Mouse (Mus musculus) intestine, embryonic 14.5 days (tissue): Measurements from ENCODE around the gene A630095N17Rik. TPM values are rescaled to one million over a fixed set of nuclear protein-coding genes. Genes with fewer than 3 reads are reported as not detected.

Experiments
- ATAC-seq: fragments of 200-750 bp; cut with Nextera tagmentation; replicated peaks from 2 replicates; pipeline ENCODE4 v1.8.0; 2017; ENCODE audit warnings: low read depth, moderate number of reproducible peaks, moderate TSS enrichment, moderate library complexity; ENCODE audit not compliant: low FRiP score, low TSS enrichment
- DNase-seq: peaks from one replicate; pipeline ENCODE4 v3.0.0-alpha.2; 2018; ENCODE audit warnings: low spot score
- H3K27ac ChIP-seq: fragments of 300-500 bp; sonication (generic); 2 replicates; pipeline ENCODE4 v1.5.1; 2014; ENCODE audit warnings: low read depth, mild to moderate bottlenecking, control low read depth
- H3K27me3 ChIP-seq: fragments of 300-500 bp; sonication (generic); replicated peaks from 2 replicates; pipeline ENCODE4 v1.6.1; 2014; ENCODE audit warnings: low read length, control low read depth; ENCODE audit not compliant: control insufficient read depth, insufficient read depth
- H3K36me3 ChIP-seq: fragments of 300-500 bp; sonication (generic); 2 replicates; pipeline ENCODE4 v1.6.1; 2014; ENCODE audit warnings: low read length, control low read depth; ENCODE audit not compliant: control insufficient read depth, insufficient read depth
- H3K4me1 ChIP-seq: fragments of 300-500 bp; sonication (generic); replicated peaks from 2 replicates; pipeline ENCODE4 v1.6.1; 2014; ENCODE audit warnings: low read length, control low read depth, mixed read lengths; ENCODE audit not compliant: control insufficient read depth, insufficient read depth
- H3K4me2 ChIP-seq: fragments of 300-500 bp; sonication (generic); 2 replicates; pipeline ENCODE4 v1.6.1; 2014; ENCODE audit warnings: low read length
- H3K4me3 ChIP-seq: fragments of 300-500 bp; sonication (generic); 2 replicates; pipeline ENCODE4 v1.5.1; 2014; ENCODE audit warnings: low read depth, low read length, control low read depth, mixed read lengths
- H3K9ac ChIP-seq: fragments of 300-500 bp; sonication (generic); 2 replicates; pipeline ENCODE4 v1.6.1; 2014; ENCODE audit warnings: mild to moderate bottlenecking, low read length
- H3K9me3 ChIP-seq: fragments of 300-500 bp; sonication (generic); 2 replicates; pipeline ENCODE4 v1.6.1; 2016; ENCODE audit warnings: low read length, control low read depth; ENCODE audit not compliant: control insufficient read depth
- WGBS: fragments of 180-500 bp; shearing (Covaris S2); extraction: QIAGEN DNeasy Blood & Tissue Kit; methylation state at CpG from one replicate; pipeline ENCODE4 v1.1.7; 2014; 5-methylcytosine and 5-hydroxymethylcytosine counted together
- polyA plus RNA-seq: library from polyadenylated mRNA; unstranded; fragments of >200 nt; fragmentation: Nextera tagmentation; extraction: Ambion mirVana; gene quantifications from 2 replicates; pipeline ENCODE4 v1.2.1, GENCODE M21; 2014

Gene A630095N17Rik
- polyA plus RNA-seq, 1 experiment from 2014 or later: not detected

DNA sequence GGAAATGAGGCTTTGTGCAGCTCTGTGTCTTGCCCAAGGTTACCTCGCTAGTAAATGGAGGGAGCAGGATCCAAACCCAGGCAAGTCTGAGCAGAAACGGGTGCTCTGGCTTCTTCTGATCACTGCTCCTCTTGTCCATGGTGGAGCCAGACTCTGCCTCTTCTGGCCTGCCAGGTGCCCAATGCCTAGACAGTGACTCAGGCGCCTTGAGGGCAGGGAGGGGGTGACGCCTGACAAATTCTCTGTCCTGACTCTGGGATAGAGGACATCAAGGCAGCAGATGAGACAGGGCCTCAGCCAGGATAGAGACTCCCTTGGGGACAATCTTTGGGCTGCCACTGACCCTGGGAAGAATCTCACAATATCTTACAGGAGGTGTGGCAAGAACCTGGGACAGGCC is 678 bp downstream of the A630095N17Rik start:
- Histone ChIP-seq H3K27ac (no peak overlapping the region), H3K4me1 (no peaks in the 10 kb centered on the region; the same call in 1 of the 2 replicates), H3K27me3 (no peaks in the 10 kb centered on the region), H3K36me3 (no peaks in the 10 kb centered on the region), H3K4me2 (no peak overlapping the region), H3K9ac (no peak overlapping the region), H3K4me3 (no peak overlapping the region), H3K9me3 (no peaks in the 10 kb centered on the region)
- ATAC-seq: no peak
- 76% methylated on average over 4 of the region's 4 CpGs for WGBS
- DNase-seq: no peak

DNA sequence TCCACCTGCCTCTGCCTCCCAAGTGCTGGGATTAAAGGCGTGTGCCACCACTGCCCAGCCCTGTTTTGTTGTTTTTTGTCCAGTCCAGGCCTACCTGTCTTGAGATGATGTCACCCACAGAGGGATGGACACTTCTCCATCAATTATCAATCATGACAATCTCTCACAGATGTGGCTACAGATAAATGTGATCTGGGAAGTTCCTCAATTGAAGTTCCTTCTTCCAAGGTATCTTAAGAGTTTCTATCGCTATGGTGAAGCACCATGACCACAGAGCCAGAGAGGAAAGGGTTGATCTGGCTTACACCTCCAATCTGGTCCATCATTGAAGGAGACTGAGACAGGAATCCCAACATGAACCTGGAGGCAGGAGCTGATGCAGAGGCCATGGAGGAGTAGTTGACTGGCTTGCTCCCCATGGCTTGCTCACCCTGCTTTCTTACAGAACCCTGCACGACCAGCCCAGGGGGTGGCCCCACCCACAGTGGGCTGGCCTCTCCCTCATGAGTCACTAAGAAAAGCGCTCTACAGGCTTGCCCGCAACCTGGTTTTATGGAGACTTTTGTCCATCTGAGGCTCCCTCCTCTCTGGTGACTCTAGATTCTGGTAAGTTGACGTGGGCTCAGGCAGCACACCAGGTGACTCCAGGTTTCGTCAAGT is 1.4 kb downstream of the A630095N17Rik start:
- Histone ChIP-seq H3K9ac (no peak overlapping the region), H3K4me3 (no peak overlapping the region), H3K4me2 (no peak overlapping the region), H3K27me3 (no peaks in the 10 kb centered on the region), H3K9me3 (no peaks in the 10 kb centered on the region), H3K36me3 (no peaks in the 10 kb centered on the region), H3K27ac (no peak overlapping the region), H3K4me1 (no peaks in the 10 kb centered on the region)
- ATAC-seq (no peak), DNase-seq (no peak)
- 72% methylated on average over 7 of the region's 7 CpGs for WGBS

DNA sequence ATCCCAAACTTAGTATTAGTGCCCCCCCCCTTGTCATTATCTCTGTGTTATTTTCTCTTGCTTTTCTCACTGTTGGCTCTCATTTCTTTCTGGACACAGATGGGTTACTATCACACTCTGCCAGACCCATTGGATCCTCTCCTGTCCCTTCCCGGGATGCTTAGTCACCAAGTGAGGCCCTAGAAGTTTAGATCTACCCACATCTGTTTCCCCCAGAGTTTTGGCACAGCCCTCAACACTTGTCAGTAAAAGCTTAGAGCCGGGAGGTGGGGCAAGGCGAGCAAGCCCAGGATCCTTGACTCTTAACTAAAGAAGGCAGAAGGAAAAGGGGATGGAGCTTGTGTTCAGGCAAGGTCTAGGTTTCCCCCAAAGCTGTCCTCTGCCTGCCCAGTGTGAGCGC is 2.7 kb downstream of the A630095N17Rik start:
- no peak for ATAC-seq
- Histone ChIP-seq H3K36me3 (no peaks in the 10 kb centered on the region), H3K27ac (no peak overlapping the region), H3K4me3 (no peak overlapping the region), H3K4me2 (no peak overlapping the region), H3K9ac (no peak overlapping the region), H3K27me3 (no peaks in the 10 kb centered on the region), H3K4me1 (no peaks in the 10 kb centered on the region), H3K9me3 (no peaks in the 10 kb centered on the region)
- 67% methylated on average over 4 of the region's 4 CpGs for WGBS
- no peak for DNase-seq

DNA sequence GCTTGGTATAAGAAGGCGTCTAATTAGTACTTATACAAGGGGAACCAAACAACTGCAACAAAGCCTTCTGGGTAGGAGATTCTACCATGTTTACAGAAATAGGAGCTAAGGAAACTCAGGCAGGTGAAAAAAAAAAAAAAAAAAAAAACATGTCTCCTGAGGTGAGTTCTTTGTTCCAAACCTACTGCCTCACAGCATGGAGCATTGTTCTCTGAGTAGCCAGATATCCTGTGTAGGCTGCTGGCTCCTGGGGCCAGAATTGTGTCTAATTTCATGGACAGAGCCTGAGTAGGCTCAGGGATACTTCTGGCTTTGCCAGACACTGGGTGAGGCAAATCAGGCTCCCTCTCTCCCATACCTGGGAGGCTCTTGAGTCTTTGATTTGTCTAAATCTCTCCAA is 4.2 kb downstream of the A630095N17Rik start:
- Histone ChIP-seq H3K9ac (no peak overlapping the region), H3K4me3 (no peak overlapping the region), H3K27ac (no peak overlapping the region), H3K4me2 (no peak overlapping the region), H3K4me1 (no peaks in the 10 kb centered on the region), H3K36me3 (no peaks in the 10 kb centered on the region), H3K9me3 (no peaks in the 10 kb centered on the region), H3K27me3 (no peaks in the 10 kb centered on the region)
- no peak for ATAC-seq
- 80% methylated on average over 1 of the region's 1 CpGs for WGBS
- no peak for DNase-seq

DNA sequence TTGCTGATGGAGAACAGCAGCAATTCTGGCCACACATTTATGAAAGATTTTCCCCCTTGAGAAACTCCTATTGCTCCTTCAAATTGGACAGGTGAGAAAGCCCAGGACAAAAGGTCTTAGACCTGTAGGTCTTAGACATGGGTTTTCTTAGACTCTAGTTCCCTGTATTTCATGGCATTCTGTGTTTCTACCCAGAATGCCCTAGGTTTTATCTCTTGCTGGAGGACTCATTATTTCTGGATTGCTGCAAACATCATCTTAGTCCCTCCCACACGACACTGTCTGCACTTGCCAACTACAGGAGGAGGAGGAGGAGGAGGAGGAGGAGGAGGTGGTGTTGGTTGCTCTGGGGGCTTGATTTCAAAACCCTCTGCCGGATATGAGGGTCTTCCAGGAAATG is 5.8 kb downstream of the A630095N17Rik start:
- Histone ChIP-seq H3K4me3 (no peak overlapping the region), H3K9me3 (no peaks in the 10 kb centered on the region), H3K4me2 (no peak overlapping the region), H3K27me3 (peaks cover 4% of the 10 kb centered on the region), H3K27ac (no peak overlapping the region), H3K4me1 (no peaks in the 10 kb centered on the region), H3K36me3 (no peaks in the 10 kb centered on the region), H3K9ac (no peak overlapping the region)
- ATAC-seq (no peak), DNase-seq (no peak)
- WGBS: 58% methylated on average over 2 of the region's 2 CpGs

DNA sequence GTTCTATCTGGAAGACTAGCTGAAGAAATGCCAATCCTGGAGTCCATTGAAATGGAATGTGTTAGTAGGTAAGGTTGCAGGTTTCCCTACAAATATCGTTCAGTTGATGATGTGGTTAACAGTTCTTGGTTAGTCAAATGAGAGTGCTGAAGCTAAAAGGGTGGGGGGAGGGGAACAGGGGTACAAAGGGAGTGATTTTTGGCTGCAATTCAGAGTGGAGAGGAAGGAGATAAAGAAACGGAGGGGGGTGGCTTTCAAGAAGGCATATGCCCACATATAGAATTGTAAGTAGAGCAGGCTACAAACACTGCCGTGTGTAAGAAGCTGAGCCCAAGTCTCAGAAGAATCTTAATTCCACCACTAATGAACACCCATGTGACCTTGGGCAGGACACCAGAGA is 6.4 kb downstream of the A630095N17Rik start:
- WGBS: 79% methylated on average over 3 of the region's 3 CpGs
- no peaks in the 10 kb centered on the region for H3K9me3 ChIP-seq
- DNase-seq (no peak), ATAC-seq (no peak)
- H3K4me1 ChIP-seq: no peaks in the 10 kb centered on the region
- no peaks in the 10 kb centered on the region for H3K36me3 ChIP-seq
- no peak overlapping the region for H3K4me3 ChIP-seq
- no peak overlapping the region for H3K9ac ChIP-seq
- no peak overlapping the region for H3K27ac ChIP-seq
- no peak overlapping the region for H3K4me2 ChIP-seq
- peaks cover 10% of the 10 kb centered on the region for H3K27me3 ChIP-seq

DNA sequence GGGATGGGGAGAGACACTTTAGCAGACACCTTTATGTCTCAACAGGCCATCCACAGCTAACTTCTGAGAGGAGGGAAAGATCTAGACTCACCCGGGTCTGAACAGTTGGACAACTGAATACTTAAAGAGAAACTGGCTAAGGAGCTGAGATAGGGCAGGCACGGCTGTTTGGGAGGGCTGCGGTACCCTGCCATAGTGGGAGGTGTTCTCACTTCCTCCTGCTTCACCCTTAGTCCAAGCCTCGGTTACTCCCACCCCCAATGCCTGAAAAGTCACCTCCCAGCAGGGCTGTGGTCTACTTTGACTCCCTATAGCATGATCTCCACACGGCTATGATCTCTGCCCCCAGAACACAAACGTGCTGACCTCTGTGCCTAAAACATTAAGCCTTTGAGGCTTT is 8.4 kb downstream of the A630095N17Rik start:
- Histone ChIP-seq H3K4me1 (peaks cover 5% of the 10 kb centered on the region), H3K9ac (no peak overlapping the region), H3K4me2 (no peak overlapping the region), H3K4me3 (no peak overlapping the region), H3K27me3 (peaks cover 29% of the 10 kb centered on the region), H3K36me3 (no peaks in the 10 kb centered on the region), H3K27ac (no peak overlapping the region), H3K9me3 (no peaks in the 10 kb centered on the region)
- ATAC-seq: no peak
- whole genome bisulfite sequencing: 71% methylated on average over 6 of the region's 6 CpGs
- no peak for DNase-seq

DNA sequence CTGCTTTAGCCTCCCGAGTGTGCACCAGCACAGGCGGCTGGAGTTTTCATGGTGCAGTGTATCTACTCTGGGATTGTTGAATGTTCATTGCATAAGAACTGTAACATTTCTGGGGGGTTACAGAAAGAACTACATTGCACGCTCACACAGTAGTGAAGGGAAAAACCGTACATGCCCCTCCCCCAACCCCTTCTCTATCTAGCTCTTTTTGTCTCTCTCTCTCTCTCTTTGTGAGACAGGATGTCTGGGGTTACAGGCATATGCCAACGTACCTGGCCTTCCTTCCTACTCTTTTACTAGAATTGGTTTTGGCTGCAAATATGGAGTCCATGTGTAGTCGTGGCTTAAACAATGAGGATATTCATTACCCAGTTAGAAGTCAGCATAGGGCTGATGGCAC is 9.0 kb downstream of the A630095N17Rik start:
- ATAC-seq: no peak
- no peaks in the 10 kb centered on the region for H3K36me3 ChIP-seq
- H3K27me3 ChIP-seq: peaks cover 35% of the 10 kb centered on the region
- H3K4me3 ChIP-seq: no peak overlapping the region
- H3K9ac ChIP-seq: no peak overlapping the region
- 85% methylated on average over 6 of the region's 6 CpGs for WGBS
- no peak for DNase-seq
- no peaks in the 10 kb centered on the region for H3K9me3 ChIP-seq
- H3K27ac ChIP-seq: no peak overlapping the region
- H3K4me1 ChIP-seq: peaks cover 5% of the 10 kb centered on the region
- H3K4me2 ChIP-seq: no peak overlapping the region

DNA sequence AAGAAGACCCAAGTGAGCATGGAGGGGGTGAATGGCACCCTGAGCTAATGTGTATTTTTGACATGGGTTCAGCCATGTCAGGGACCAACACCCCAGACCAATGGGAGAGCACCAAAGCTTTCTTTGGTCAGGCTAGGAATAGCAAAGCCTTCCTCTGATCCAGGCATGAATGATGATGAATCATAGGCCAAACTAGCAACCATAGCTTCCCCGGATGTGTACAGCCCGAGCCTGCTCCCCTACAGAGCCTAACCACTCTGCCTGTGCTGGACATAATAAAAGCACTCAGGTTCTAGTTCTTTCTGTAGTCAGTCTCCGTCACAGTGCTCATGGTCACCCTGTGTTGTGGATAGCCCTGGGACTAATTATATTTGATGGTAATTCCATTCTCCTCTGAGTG is 10.4 kb downstream of the A630095N17Rik start:
- ATAC-seq: no peak
- Histone ChIP-seq H3K9me3 (no peaks in the 10 kb centered on the region), H3K27ac (no peak overlapping the region), H3K9ac (no peak overlapping the region), H3K4me1 (peaks cover 5% of the 10 kb centered on the region), H3K4me3 (no peak overlapping the region), H3K36me3 (no peaks in the 10 kb centered on the region; the same call in 1 of the 2 replicates), H3K27me3 (peaks cover 41% of the 10 kb centered on the region), H3K4me2 (no peak overlapping the region)
- WGBS: 86% methylated on average over 3 of the region's 3 CpGs
- DNase-seq: no peak
